Mouse (Mus musculus) ES-E14 (cell line): ENCODE measurements around the gene Rassf4.

Experiments used
- CHD2 ChIP-seq: IDR thresholded peaks from 2 replicates; pipeline ENCODE4 v1.6.1; 2014; ENCODE audit warnings: mild to moderate bottlenecking, low read depth, low read length, inconsistent platforms
- ZNF384 ChIP-seq: IDR thresholded peaks from 2 replicates; pipeline ENCODE4 v1.6.1; 2012; ENCODE audit warnings: low read depth, low read length, inconsistent platforms

- TF ChIP-seq ZNF384: no peak
- TF ChIP-seq CHD2: no peak
Observed at GRCm38 (mm10) chr6:116697413-116697812, 23.7 kb upstream of the Rassf4 start.
